Mouse (Mus musculus): ENCODE measurements at regions not wholly inside any gene's neighbourhood (a gene's known extent, or its start where the extent isn't known, plus 50 kb on each side); places are given as distances from the start of the nearest gene placed in this dataset.

- Histone ChIP-seq H3K9ac (replicated peaks; ENCODE audit: low read depth, low read length) (no peak overlapping the region), H3K4me1 (ENCODE audit: control insufficient read depth, insufficient read depth) (peaks cover 3% of the 10 kb centered on the region; the same call in 1 of the 2 replicates), H3K36me3 (replicated peaks; ENCODE audit: control insufficient read depth, insufficient read depth, low read length) (no peaks in the 10 kb centered on the region), H3K9me3 (replicated peaks; ENCODE audit: control insufficient read depth, low read length) (no peaks in the 10 kb centered on the region), H3K27me3 (ENCODE audit: control insufficient read depth, insufficient read depth, low read length) (peaks cover 16% of the 10 kb centered on the region; the same call in 1 of the 2 replicates), H3K4me3 (ENCODE audit: low read depth, low read length) (no peak overlapping the region), H3K4me2 (ENCODE audit: low read depth, low read length) (no peak overlapping the region), H3K27ac (ENCODE audit: low read depth) (no peak overlapping the region)
- WGBS, result 85% methylated on average over 9 of the region's 9 CpGs
- ATAC-seq (ENCODE audit: insufficient read depth, low read depth), result no peak
- no peak for DNase-seq (ENCODE audit: low spot score)
- TF ChIP-seq EP300 (IDR thresholded peaks at IDR 0.05; ENCODE audit: low read depth) (no peak), CTCF (IDR thresholded peaks at IDR 0.05; ENCODE audit: low read depth) (no peak)
Observed at GRCm38 (mm10) chr17:45871067-45871466, 137.4 kb upstream of the 1600014C23Rik start.

- TF ChIP-seq EP300 (IDR thresholded peaks at IDR 0.05; ENCODE audit: low read depth), result no peak
- TF ChIP-seq CTCF (IDR thresholded peaks at IDR 0.05; ENCODE audit: low read depth), result no peak
- DNase-seq (ENCODE audit: low spot score), result no peak
- H3K4me1 ChIP-seq (ENCODE audit: control insufficient read depth, insufficient read depth), result peaks cover 3% of the 10 kb centered on the region; the same call in 1 of the 2 replicates
- ATAC-seq (ENCODE audit: insufficient read depth, low read depth), result no peak
- H3K27me3 ChIP-seq (ENCODE audit: control insufficient read depth, insufficient read depth, low read length), result 0 out of 2 replicates have a peak, but pooled peaks cover 5% of the 10 kb centered on the region
- WGBS, result 60% methylated on average over 17 of the region's 17 CpGs
- no peaks in the 10 kb centered on the region for H3K9me3 ChIP-seq (replicated peaks; ENCODE audit: control insufficient read depth, low read length)
- H3K27ac ChIP-seq (ENCODE audit: low read depth), result no peak overlapping the region
- H3K36me3 ChIP-seq (replicated peaks; ENCODE audit: control insufficient read depth, insufficient read depth, low read length), result no peaks in the 10 kb centered on the region
- no peak overlapping the region for H3K4me3 ChIP-seq (ENCODE audit: low read depth, low read length)
- no peak overlapping the region for H3K9ac ChIP-seq (replicated peaks; ENCODE audit: low read depth, low read length)
- H3K4me2 ChIP-seq (ENCODE audit: low read depth, low read length), result no peak overlapping the region
Observed at GRCm38 (mm10) chr17:45869014-45869968, 135.6 kb upstream of the 1600014C23Rik start.

GRCm38 (mm10) chr17:45868539-45868938 is 134.9 kb upstream of the 1600014C23Rik start:
- ATAC-seq (ENCODE audit: insufficient read depth, low read depth), result no peak
- H3K27ac ChIP-seq (ENCODE audit: low read depth), result no peak overlapping the region

GRCm38 (mm10) chr17:45867727-45868126 is 134.1 kb upstream of the 1600014C23Rik start:
- no peaks in the 10 kb centered on the region for H3K36me3 ChIP-seq (replicated peaks; ENCODE audit: control insufficient read depth, insufficient read depth, low read length)
- peaks cover 3% of the 10 kb centered on the region; the same call in 1 of the 2 replicates for H3K4me1 ChIP-seq (ENCODE audit: control insufficient read depth, insufficient read depth)
- DNase-seq (ENCODE audit: low spot score) (no peak), ATAC-seq (ENCODE audit: insufficient read depth, low read depth) (no peak)
- H3K9me3 ChIP-seq (replicated peaks; ENCODE audit: control insufficient read depth, low read length), result no peaks in the 10 kb centered on the region
- H3K4me3 ChIP-seq (ENCODE audit: low read depth, low read length), result no peak overlapping the region
- H3K4me2 ChIP-seq (ENCODE audit: low read depth, low read length), result no peak overlapping the region
- no peak for TF ChIP-seq EP300 (IDR thresholded peaks at IDR 0.05; ENCODE audit: low read depth)
- no peak for TF ChIP-seq CTCF (IDR thresholded peaks at IDR 0.05; ENCODE audit: low read depth)
- no peak overlapping the region for H3K27ac ChIP-seq (ENCODE audit: low read depth)
- no peak overlapping the region for H3K9ac ChIP-seq (replicated peaks; ENCODE audit: low read depth, low read length)
- H3K27me3 ChIP-seq (ENCODE audit: control insufficient read depth, insufficient read depth, low read length), result 0 out of 2 replicates have a peak, but pooled peaks cover 5% of the 10 kb centered on the region
- 60% methylated on average over 5 of the region's 5 CpGs for WGBS

More at GRCm38 (mm10) chr17:45868539-45868938, 134.9 kb upstream of the 1600014C23Rik start:
- Histone ChIP-seq H3K36me3 (replicated peaks; ENCODE audit: control insufficient read depth, insufficient read depth, low read length) (no peaks in the 10 kb centered on the region), H3K4me3 (ENCODE audit: low read depth, low read length) (no peak overlapping the region), H3K9ac (replicated peaks; ENCODE audit: low read depth, low read length) (no peak overlapping the region), H3K4me2 (ENCODE audit: low read depth, low read length) (no peak overlapping the region), H3K27me3 (ENCODE audit: control insufficient read depth, insufficient read depth, low read length) (0 out of 2 replicates have a peak, but pooled peaks cover 5% of the 10 kb centered on the region), H3K9me3 (replicated peaks; ENCODE audit: control insufficient read depth, low read length) (no peaks in the 10 kb centered on the region), H3K4me1 (ENCODE audit: control insufficient read depth, insufficient read depth) (peaks cover 3% of the 10 kb centered on the region; the same call in 1 of the 2 replicates)
- no peak for DNase-seq (ENCODE audit: low spot score)
- WGBS, result 90% methylated on average over 4 of the region's 4 CpGs
- no peak for TF ChIP-seq CTCF (IDR thresholded peaks at IDR 0.05; ENCODE audit: low read depth)
- TF ChIP-seq EP300 (IDR thresholded peaks at IDR 0.05; ENCODE audit: low read depth), result no peak

- DNase-seq (ENCODE audit: low spot score) (peak; percentile 71), ATAC-seq (ENCODE audit: insufficient read depth, low read depth) (peak; percentile 57)
- 0 out of 2 replicates have a peak, but pooled peaks cover 2% of the 10 kb centered on the region for H3K4me1 ChIP-seq (ENCODE audit: control insufficient read depth, insufficient read depth)
- no peak overlapping the region for H3K4me2 ChIP-seq (ENCODE audit: low read depth, low read length)
- H3K36me3 ChIP-seq (replicated peaks; ENCODE audit: control insufficient read depth, insufficient read depth, low read length), result no peaks in the 10 kb centered on the region
- 0 out of 2 replicates have a peak, but pooled peaks cover 5% of the 10 kb centered on the region for H3K27me3 ChIP-seq (ENCODE audit: control insufficient read depth, insufficient read depth, low read length)
- no peaks in the 10 kb centered on the region for H3K9me3 ChIP-seq (replicated peaks; ENCODE audit: control insufficient read depth, low read length)
- H3K27ac ChIP-seq (ENCODE audit: low read depth), result no peak overlapping the region
- H3K4me3 ChIP-seq (ENCODE audit: low read depth, low read length), result no peak overlapping the region
- 59% methylated on average over 15 of the region's 15 CpGs for WGBS
- H3K9ac ChIP-seq (replicated peaks; ENCODE audit: low read depth, low read length), result no peak overlapping the region
- no peak for TF ChIP-seq EP300 (IDR thresholded peaks at IDR 0.05; ENCODE audit: low read depth)
- TF ChIP-seq CTCF (IDR thresholded peaks at IDR 0.05; ENCODE audit: low read depth), result no peak
Observed at GRCm38 (mm10) chr17:45866876-45867652, 133.4 kb upstream of the 1600014C23Rik start.

Data from heart, postnatal 0 days (tissue).